Mouse (Mus musculus): Measurements from ENCODE around the gene Kcnn3. TPM values are rescaled to one million over a fixed set of nuclear protein-coding genes. Genes with fewer than 3 reads are reported as not detected.

Kcnn3 gene
- polyA plus RNA-seq, 1 experiment from 2014 or later: 3.8 TPM

GRCm38 (mm10) chr3:89653231-89653954, 133.4 kb downstream of the Kcnn3 start:
- Histone ChIP-seq H3K9ac (ENCODE audit: low read depth, low read length) (no peak overlapping the region), H3K9me3 (ENCODE audit: control insufficient read depth, low read length) (no peaks in the 10 kb centered on the region), H3K4me1 (ENCODE audit: control insufficient read depth, insufficient read depth, low read length) (no peaks in the 10 kb centered on the region), H3K27me3 (replicated peaks; ENCODE audit: control insufficient read depth, insufficient read depth, low read length) (no peaks in the 10 kb centered on the region), H3K27ac (ENCODE audit: low read length) (no peak overlapping the region), H3K36me3 (ENCODE audit: control insufficient read depth, insufficient read depth, low read length) (no peaks in the 10 kb centered on the region), H3K4me2 (ENCODE audit: low read depth, low read length) (no peak overlapping the region), H3K4me3 (ENCODE audit: low read length) (no peak overlapping the region)
- 59% methylated on average over 12 of the region's 12 CpGs for WGBS
- no peak for ATAC-seq

DNA sequence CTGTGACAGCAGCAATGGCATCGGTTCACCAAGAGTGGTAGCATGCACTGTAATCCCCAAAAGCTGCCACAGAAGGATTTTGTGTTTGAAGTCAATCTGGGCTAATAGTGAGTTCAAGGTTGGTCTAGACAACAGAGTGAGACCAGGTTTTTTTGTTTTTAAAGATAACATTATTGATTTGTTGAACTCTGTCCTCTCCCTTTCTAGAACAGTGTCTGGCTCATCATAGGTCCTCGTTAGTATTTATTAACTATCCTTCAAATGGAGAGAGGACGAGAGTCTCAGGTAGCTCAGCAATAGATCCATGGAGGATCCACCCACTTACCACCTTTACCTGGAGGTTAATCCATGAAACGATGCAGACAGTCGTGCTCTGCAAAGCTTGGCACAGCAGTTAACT, 137.1 kb downstream of the Kcnn3 start:
- H3K9ac ChIP-seq (ENCODE audit: low read depth, low read length): no peak overlapping the region
- WGBS: 70% methylated on average over 5 of the region's 5 CpGs
- no peak overlapping the region for H3K4me3 ChIP-seq (ENCODE audit: low read length)
- no peak overlapping the region for H3K27ac ChIP-seq (ENCODE audit: low read length)
- no peaks in the 10 kb centered on the region for H3K4me1 ChIP-seq (ENCODE audit: control insufficient read depth, insufficient read depth, low read length)
- H3K4me2 ChIP-seq (ENCODE audit: low read depth, low read length): no peak overlapping the region
- no peaks in the 10 kb centered on the region for H3K27me3 ChIP-seq (replicated peaks; ENCODE audit: control insufficient read depth, insufficient read depth, low read length)
- H3K36me3 ChIP-seq (ENCODE audit: control insufficient read depth, insufficient read depth, low read length): no peaks in the 10 kb centered on the region
- no peak for ATAC-seq
- no peaks in the 10 kb centered on the region for H3K9me3 ChIP-seq (ENCODE audit: control insufficient read depth, low read length)

GRCm38 (mm10) chr3:89658457-89658856, 138.5 kb downstream of the Kcnn3 start:
- Histone ChIP-seq H3K9ac (ENCODE audit: low read depth, low read length) (no peak overlapping the region), H3K27ac (ENCODE audit: low read length) (no peak overlapping the region), H3K27me3 (replicated peaks; ENCODE audit: control insufficient read depth, insufficient read depth, low read length) (no peaks in the 10 kb centered on the region), H3K4me2 (ENCODE audit: low read depth, low read length) (no peak overlapping the region), H3K9me3 (ENCODE audit: control insufficient read depth, low read length) (no peaks in the 10 kb centered on the region), H3K36me3 (ENCODE audit: control insufficient read depth, insufficient read depth, low read length) (no peaks in the 10 kb centered on the region), H3K4me1 (ENCODE audit: control insufficient read depth, insufficient read depth, low read length) (no peaks in the 10 kb centered on the region), H3K4me3 (ENCODE audit: low read length) (no peak overlapping the region)
- ATAC-seq: no peak

DNA sequence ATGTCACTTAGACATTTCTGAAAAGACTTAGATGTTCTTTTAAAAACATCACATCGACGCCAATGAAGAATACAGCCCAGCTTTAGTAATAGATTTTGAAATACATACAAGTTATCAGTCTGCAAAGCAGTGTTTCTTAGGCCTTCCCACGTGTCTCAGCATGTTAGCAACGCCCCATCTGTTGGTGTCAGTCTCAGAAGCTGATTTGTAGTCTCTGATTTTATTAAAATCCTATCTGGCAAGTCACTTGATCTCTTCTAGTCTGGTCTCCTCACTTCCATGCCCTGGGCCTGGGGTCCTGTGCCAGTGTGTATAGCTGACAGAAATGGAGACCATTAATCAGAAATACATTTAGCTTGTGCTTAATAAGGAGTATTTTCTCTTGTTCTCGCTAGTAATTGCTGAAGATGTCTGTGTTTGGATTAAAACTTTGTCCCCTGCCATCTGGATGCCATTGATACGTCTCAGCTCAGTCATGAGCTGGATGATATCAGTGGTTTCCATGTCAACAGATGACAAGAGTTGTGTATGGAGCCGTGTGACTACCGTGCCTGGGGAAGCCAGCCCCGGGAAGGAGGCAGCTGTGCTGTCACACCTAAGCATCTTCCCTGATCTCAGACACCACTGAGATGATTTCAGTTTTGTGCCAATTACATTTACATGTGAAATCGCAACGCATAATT, 140.1 kb downstream of the Kcnn3 start:
- H3K4me1 ChIP-seq (ENCODE audit: control insufficient read depth, insufficient read depth, low read length): 0 out of 2 replicates have a peak, but pooled peaks cover 3% of the 10 kb centered on the region
- no peak overlapping the region for H3K4me3 ChIP-seq (ENCODE audit: low read length)
- WGBS: 61% methylated on average over 11 of the region's 11 CpGs
- no peak overlapping the region for H3K27ac ChIP-seq (ENCODE audit: low read length)
- H3K4me2 ChIP-seq (ENCODE audit: low read depth, low read length): no peak overlapping the region
- no peak for ATAC-seq
- H3K9me3 ChIP-seq (ENCODE audit: control insufficient read depth, low read length): no peaks in the 10 kb centered on the region
- no peaks in the 10 kb centered on the region for H3K27me3 ChIP-seq (replicated peaks; ENCODE audit: control insufficient read depth, insufficient read depth, low read length)
- no peak overlapping the region for H3K9ac ChIP-seq (ENCODE audit: low read depth, low read length)
- H3K36me3 ChIP-seq (ENCODE audit: control insufficient read depth, insufficient read depth, low read length): no peaks in the 10 kb centered on the region

DNA sequence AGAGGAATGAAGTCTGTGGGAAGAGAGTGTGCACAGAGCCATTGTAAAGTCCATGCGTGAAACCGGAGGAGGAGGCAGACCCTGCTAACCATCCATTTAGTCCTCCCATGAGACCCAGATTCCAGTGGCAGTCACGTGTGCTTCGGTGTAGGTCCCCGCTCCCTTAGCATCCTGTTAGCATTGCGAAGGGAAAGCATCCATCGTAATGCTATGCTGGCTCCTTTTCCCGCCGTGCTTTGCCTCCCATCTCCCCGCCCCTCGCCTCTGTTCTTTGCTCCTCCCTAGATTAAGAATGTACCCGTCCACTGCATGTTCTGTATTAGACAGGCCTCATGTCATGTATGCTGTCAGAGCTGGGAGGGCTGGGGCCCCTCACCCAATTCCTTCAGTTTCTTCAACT, 144.8 kb downstream of the Kcnn3 start:
- 40% methylated on average over 12 of the region's 12 CpGs for WGBS
- H3K27ac ChIP-seq (ENCODE audit: low read length): no peak overlapping the region
- no peak overlapping the region for H3K4me2 ChIP-seq (ENCODE audit: low read depth, low read length)
- H3K9me3 ChIP-seq (ENCODE audit: control insufficient read depth, low read length): no peaks in the 10 kb centered on the region
- no peak for ATAC-seq
- no peak overlapping the region for H3K9ac ChIP-seq (ENCODE audit: low read depth, low read length)
- no peaks in the 10 kb centered on the region for H3K36me3 ChIP-seq (ENCODE audit: control insufficient read depth, insufficient read depth, low read length)
- H3K4me1 ChIP-seq (ENCODE audit: control insufficient read depth, insufficient read depth, low read length): 0 out of 2 replicates have a peak, but pooled peaks cover 5% of the 10 kb centered on the region
- H3K27me3 ChIP-seq (replicated peaks; ENCODE audit: control insufficient read depth, insufficient read depth, low read length): no peaks in the 10 kb centered on the region
- no peak overlapping the region for H3K4me3 ChIP-seq (ENCODE audit: low read length)

DNA sequence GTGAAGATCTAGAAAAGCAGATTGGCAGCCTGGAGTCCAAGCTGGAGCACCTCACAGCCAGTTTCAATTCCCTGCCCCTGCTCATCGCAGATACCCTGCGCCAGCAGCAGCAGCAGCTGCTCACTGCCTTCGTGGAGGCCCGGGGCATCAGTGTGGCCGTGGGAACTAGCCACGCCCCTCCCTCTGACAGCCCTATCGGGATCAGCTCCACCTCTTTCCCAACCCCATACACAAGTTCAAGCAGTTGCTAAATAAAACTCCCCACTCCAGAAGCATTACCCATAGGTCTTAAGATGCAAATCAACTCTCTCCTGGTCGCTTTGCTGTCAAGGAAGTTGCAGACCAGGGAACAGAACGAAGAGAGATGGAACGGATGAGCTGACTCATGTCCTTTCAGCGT, 147.2 kb downstream of the Kcnn3 start:
- Histone ChIP-seq H3K4me2 (ENCODE audit: low read depth, low read length) (no peak overlapping the region), H3K9me3 (ENCODE audit: control insufficient read depth, low read length) (no peaks in the 10 kb centered on the region), H3K36me3 (ENCODE audit: control insufficient read depth, insufficient read depth, low read length) (no peaks in the 10 kb centered on the region), H3K27me3 (replicated peaks; ENCODE audit: control insufficient read depth, insufficient read depth, low read length) (no peaks in the 10 kb centered on the region), H3K4me3 (ENCODE audit: low read length) (no peak overlapping the region), H3K4me1 (ENCODE audit: control insufficient read depth, insufficient read depth, low read length) (0 out of 2 replicates have a peak, but pooled peaks cover 5% of the 10 kb centered on the region), H3K9ac (ENCODE audit: low read depth, low read length) (no peak overlapping the region), H3K27ac (ENCODE audit: low read length) (no peak overlapping the region)
- ATAC-seq: no peak
- 33% methylated on average over 11 of the region's 11 CpGs for WGBS

GRCm38 (mm10) chr3:89671334-89671733, 151.4 kb downstream of the Kcnn3 start:
- WGBS: 56% methylated on average over 6 of the region's 6 CpGs
- H3K36me3 ChIP-seq (ENCODE audit: control insufficient read depth, insufficient read depth, low read length): no peaks in the 10 kb centered on the region
- H3K27me3 ChIP-seq (replicated peaks; ENCODE audit: control insufficient read depth, insufficient read depth, low read length): no peaks in the 10 kb centered on the region
- H3K9me3 ChIP-seq (ENCODE audit: control insufficient read depth, low read length): no peaks in the 10 kb centered on the region
- no peak for ATAC-seq
- no peaks in the 10 kb centered on the region for H3K4me1 ChIP-seq (ENCODE audit: control insufficient read depth, insufficient read depth, low read length)
- no peak overlapping the region for H3K4me3 ChIP-seq (ENCODE audit: low read length)
- no peak overlapping the region for H3K27ac ChIP-seq (ENCODE audit: low read length)
- no peak overlapping the region for H3K9ac ChIP-seq (ENCODE audit: low read depth, low read length)
- H3K4me2 ChIP-seq (ENCODE audit: low read depth, low read length): no peak overlapping the region

GRCm38 (mm10) chr3:89672573-89673317, 152.8 kb downstream of the Kcnn3 start:
- 75% methylated on average over 12 of the region's 12 CpGs for WGBS
- Histone ChIP-seq H3K27ac (ENCODE audit: low read length) (no peak overlapping the region), H3K27me3 (replicated peaks; ENCODE audit: control insufficient read depth, insufficient read depth, low read length) (no peaks in the 10 kb centered on the region), H3K4me3 (ENCODE audit: low read length) (no peak overlapping the region), H3K9ac (ENCODE audit: low read depth, low read length) (no peak overlapping the region), H3K4me1 (ENCODE audit: control insufficient read depth, insufficient read depth, low read length) (no peaks in the 10 kb centered on the region), H3K4me2 (ENCODE audit: low read depth, low read length) (no peak overlapping the region), H3K9me3 (ENCODE audit: control insufficient read depth, low read length) (no peaks in the 10 kb centered on the region), H3K36me3 (ENCODE audit: control insufficient read depth, insufficient read depth, low read length) (no peaks in the 10 kb centered on the region)
- no peak for ATAC-seq

DNA sequence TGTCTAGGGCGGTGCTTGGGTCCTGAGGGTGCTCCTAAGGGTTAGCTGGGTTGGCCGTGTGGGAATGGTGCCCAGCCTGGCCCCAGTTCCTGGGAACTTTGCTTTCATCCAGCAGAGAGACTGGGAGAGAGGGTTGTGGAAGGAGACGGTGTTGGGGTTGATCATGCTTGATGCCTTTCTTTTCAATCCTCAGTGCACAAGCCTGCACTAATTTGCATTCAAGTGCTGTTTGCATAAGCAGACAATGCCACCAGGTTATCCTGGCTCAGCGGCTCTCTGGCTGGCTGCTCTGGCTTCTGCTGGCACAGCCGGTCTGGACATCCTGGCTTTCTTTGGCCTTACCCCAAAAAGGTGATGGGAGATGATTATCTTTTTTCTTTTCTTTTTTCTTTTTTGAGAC, 157.7 kb downstream of the Kcnn3 start:
- H3K4me3 ChIP-seq (ENCODE audit: low read length): no peak overlapping the region
- H3K9ac ChIP-seq (ENCODE audit: low read depth, low read length): no peak overlapping the region
- no peaks in the 10 kb centered on the region for H3K9me3 ChIP-seq (ENCODE audit: control insufficient read depth, low read length)
- no peak overlapping the region for H3K4me2 ChIP-seq (ENCODE audit: low read depth, low read length)
- WGBS: 68% methylated on average over 5 of the region's 5 CpGs
- H3K27ac ChIP-seq (ENCODE audit: low read length): no peak overlapping the region
- ATAC-seq: no peak
- no peaks in the 10 kb centered on the region for H3K27me3 ChIP-seq (replicated peaks; ENCODE audit: control insufficient read depth, insufficient read depth, low read length)
- H3K4me1 ChIP-seq (ENCODE audit: control insufficient read depth, insufficient read depth, low read length): no peaks in the 10 kb centered on the region
- H3K36me3 ChIP-seq (ENCODE audit: control insufficient read depth, insufficient read depth, low read length): no peaks in the 10 kb centered on the region

Measured in intestine, embryonic 16.5 days (tissue).